Mouse (Mus musculus) ES-E14 (cell line): ENCODE measurements around the gene Slain1.

ENCODE experiments used
- CHD2 ChIP-seq: IDR thresholded peaks from 2 replicates; pipeline ENCODE4 v1.6.1; 2014; ENCODE audit warnings: mild to moderate bottlenecking, low read depth, low read length, inconsistent platforms
- HCFC1 ChIP-seq: IDR thresholded peaks from 2 replicates; pipeline ENCODE4 v1.6.1; 2012; ENCODE audit warnings: low read length, inconsistent platforms, borderline replicate concordance; ENCODE audit not compliant: insufficient read depth
- MAFK ChIP-seq: IDR thresholded peaks from 2 replicates; pipeline ENCODE4 v1.6.1; 2014; ENCODE audit warnings: mild to moderate bottlenecking, low read depth, low read length, inconsistent platforms; ENCODE audit not compliant: insufficient read depth
- ZC3H11A ChIP-seq: IDR thresholded peaks from 2 replicates; pipeline ENCODE4 v1.6.1; 2012; ENCODE audit warnings: low read depth, mild to moderate bottlenecking, inconsistent platforms, low read length, borderline replicate concordance
- ZNF384 ChIP-seq: IDR thresholded peaks from 2 replicates; pipeline ENCODE4 v1.6.1; 2012; ENCODE audit warnings: low read depth, low read length, inconsistent platforms

- TF ChIP-seq ZNF384 = no peak
- no peak for TF ChIP-seq HCFC1
- TF ChIP-seq ZC3H11A = no peak
- no peak for TF ChIP-seq CHD2
- TF ChIP-seq MAFK = no peak
Measured at GRCm38 (mm10) chr14:103655448-103655847, 5.4 kb downstream of the Slain1 start.
